Mouse (Mus musculus) spleen, postnatal 4 days (tissue): ENCODE results near the gene Pip5k1c.
A peak's percentile ranks its signal among the peaks of the same experiment; 100 is the strongest.

Source experiments
- DNase-seq, 2 experiments: peaks; one replicate each; pipeline ENCODE4 v3.0.0; 2022; ENCODE audit warnings: low spot score in 2 of 2

Pip5k1c gene

DNA sequence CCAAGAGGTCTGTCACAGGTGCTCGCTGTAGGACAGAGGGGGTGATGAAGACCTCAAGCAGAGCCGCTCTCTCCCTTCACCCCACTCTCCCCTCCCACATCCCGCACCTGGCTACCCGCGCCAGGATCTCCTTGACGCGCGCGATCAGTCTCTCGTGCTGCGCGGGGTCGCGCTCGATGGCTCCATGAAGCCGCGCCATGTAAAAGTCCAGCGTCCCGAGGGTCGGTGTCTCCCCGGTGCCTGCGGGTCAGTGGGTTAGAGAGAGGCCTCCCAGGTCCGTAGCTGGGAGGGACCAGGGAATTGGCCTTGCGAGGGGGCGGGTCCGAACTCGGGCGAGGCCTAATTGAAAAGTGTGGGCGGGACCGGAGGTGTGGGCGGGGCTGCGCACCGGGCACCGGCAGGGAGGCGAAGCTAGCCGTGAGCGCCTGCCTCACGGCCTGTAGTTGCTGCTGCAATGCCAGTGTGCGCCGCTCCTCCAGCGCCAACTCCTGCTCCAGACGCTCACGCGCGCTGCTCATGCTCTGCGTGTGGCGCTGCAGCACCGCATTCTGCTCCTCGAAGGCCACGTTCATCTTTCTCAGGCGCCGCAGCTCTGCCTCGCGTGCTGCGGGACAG lies 53.8 kb downstream of the Pip5k1c start:
- peak; percentile 79 to 87 for DNase-seq

DNA sequence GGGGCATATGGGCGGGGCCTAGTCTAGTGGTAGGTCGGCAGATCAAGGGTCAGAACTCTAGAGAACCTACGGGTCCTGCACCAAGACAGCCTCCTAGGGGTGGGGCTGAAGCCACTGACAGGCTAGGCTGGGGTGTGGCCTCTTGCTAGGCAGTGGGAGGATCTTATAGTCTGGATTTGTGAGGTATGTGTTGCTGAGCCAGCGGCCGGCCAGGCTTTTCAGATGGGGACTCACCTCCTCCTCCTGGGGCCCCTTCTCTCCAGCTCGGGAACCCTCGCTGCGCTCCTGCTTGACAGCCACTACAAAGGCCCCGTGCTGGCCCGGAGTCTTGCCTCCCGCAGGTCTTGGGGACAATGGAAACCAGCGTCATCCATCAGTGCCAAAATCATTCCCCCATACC lies 56.4 kb downstream of the Pip5k1c start:
- peak in 1 of 2 experiments; percentile 69 for DNase-seq

DNA sequence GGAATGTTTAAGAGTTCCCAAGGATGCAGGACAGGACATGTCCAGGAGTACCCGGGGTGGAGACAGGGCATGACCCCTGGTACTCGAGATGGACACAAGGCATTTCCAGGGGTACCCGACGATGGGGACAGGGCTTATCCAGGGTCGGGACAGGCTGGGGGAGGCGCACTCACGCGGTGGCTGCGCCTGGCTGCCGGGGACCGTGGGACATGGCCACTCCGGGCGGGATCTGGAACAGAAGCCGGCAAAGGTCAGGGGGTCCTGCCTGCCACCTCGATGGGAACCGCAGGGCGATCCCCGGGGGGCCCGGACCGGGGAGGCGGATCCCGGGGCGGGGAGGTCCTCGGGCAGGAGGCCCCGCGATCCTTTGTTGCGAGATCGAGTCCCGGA lies 57.2 kb downstream of the Pip5k1c start:
- DNase-seq: no peak

DNA sequence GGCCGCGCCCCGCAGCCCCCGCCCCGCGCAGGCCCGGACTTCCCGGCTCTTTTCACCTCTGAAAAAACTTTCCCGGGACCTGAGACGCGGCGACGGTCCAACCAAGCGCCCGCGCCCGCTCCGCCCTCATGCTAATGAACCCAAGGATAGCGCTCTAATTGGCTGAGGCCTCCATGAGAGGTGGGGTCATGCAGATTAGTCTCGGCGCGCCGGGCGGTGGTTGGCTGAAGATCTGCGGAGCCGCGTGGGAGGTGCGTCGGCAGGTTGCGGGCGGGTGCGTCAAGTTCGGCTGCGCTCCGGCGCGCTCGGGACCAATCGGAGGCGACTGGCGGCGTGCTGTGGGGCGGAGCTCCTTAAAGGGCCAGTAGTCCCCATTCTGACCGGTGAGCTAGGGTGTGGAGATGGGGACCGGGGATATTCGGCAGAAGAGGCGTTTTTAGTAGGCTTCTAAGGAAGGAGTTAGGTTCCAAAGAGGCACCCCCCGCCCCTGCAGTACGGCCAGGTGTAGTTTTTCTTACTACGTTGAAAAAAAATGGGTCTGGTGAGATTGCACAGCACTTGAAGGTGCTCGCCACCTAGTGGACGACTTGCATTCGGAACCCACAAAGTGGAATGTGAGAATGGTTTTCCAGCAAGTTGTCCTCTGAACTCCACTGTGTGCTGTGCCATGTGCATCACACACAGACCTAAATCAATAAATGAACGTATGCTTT lies 57.7 kb downstream of the Pip5k1c start, which contains the start of gene Hmg20b:
Gene Hmg20b (minus strand): TSS at position 130 of the 713 bp plus-strand sequence.
- DNase-seq: peak; percentile 99

DNA sequence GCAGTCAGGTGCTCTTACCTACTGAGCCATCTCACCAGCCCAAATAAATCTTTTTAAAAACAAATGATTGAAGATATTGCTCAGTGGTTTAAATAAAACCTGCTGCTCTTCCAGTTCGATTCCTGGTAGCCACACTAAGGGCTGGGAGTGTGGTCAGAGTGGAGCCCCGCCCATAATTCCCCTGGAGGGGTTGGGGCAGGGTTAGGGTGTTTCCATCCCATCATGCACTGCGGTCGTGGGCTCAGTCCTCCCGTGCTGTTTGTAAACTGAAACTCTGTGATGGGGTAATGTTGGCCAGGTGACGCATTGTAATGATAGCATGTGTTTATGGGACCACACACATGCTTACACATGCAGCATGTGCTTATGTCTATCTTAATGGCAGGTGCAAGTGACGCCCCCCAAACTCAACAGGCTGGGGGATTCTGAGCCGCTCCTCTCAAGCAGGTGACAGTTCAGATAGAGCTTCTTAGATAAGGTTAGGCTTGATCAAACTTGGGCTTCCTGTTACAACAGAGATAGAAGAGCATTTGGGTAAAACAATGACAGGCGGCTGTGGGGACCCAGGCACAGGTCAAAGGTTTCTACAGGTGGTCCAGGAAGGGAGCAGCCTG lies 59.0 kb downstream of the Pip5k1c start:
- peak; percentile 78 to 85 for DNase-seq

DNA sequence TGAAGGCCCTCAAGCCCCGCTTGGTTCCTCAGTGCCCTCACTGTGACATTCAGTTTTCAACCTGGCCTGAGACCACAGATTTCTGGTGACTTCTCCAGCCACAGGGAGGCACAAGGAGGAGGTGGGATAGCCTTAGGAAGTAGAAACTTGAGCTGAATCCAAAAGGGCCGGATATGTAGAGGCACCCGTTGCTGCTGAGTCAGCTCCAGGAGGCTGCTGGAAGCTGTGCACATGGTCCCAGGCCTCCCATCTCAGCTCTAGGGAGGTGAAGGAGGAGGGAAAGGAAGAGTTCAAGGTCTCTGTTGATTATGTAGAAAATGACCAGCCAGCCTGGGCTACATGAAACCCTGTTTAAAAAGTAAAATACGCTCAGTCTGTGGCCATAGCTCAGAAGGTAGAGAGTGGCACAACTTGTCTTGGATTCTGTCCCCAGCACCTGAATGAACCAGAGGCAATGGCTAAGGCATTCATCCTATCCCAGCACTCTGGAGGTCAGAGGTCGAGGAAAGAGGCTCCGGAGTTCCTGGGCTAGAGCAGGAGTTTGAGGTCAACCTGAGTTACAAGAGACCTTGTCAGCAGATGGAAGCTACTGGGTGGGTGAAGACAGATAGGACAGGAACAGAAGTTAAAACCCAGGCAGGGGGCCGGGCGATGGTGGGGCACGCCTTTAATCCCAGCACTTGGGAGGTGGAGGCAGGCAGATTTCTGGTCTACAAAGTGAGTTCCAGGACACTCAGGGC lies 62.1 kb downstream of the Pip5k1c start:
- DNase-seq: no peak

DNA sequence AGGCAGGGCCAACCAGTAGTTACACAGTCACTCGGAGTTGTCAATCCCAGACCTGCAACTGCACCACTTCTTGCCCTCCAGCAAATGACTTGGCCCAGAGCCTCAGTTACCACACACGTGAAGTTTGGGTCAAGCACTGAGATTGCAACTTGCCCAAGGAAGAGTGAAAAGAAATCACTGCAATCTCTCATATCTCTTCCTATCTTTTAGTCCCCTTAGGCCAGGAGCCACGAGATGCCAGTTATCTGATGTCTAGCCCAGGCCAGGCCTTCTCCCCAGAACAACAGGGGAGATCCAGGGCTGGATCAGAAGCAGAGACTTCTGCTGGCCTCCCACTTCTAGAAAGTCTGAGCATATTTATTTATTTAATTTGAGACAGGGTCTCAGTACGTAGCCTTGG lies 62.8 kb downstream of the Pip5k1c start:
- no peak for DNase-seq

DNA sequence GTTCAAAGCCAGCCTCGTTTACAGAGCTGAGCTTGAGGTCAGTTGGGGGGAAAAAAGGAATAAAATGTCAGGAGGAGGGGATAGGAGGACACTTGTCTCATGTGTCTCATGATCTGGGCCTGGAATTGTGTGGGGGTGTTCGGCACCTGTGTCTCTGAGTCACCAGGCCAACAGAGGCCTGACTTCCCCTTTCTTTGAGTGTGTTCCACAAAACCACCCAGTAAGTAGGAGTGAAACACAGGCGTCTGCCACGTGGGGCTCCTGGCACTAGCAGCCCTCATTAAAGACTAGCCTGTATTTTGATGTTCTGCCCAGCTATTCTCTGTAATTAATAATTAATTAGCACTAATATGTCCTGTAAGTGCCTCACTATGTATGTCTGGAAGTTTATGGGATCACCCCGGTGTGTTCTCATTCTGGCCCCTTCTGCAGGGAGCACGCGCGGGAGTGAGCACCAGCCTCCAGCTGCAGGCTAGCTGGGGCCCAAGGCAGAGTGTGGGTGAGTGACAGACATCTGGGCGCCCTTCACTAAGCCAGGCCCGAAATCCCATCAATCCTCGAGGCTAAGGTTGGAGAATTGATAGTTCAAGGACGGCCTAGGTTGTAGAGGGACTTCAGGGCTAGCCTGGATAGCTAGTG lies 63.7 kb downstream of the Pip5k1c start:
- no peak for DNase-seq

DNA sequence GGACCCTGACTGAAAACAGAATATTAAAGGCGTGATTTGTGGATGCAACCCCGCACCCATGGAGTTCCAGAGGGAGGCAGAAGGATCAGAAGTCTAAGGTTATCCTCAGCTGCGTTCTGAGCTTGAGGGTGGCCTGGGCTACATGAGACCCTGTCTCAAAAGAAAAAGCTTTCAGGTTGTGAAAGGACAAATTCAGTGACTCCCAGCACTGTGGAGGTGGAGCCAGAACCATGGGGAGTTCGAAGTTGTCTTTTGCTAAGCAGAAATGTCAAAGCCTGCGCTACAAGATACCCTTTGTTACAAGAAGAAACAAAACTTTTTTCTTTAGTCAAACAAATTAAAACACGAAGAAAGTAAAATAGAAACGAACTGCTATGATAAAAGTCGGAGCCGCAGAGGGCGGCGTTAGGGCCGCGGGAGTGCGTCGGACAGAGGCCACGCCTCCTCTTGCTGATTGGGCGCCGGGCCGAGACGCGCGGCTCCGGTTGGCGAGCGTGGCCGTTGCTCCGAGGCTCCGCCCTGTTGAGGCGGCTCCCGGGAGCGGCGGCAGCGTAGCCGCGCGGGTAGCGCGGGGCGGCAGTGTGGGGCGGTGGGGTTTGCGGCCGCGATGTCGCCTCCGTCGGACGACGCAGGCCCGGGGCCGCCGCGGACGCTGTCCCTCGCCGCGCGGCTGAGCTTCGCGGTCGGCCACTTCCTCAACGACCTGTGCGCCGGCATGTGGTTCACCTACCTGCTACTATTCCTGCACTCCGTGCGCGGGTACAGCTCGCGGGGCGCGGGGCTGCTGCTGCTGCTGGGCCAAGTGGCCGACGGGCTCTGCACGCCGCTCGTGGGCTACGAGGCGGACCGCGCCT lies 64.5 kb downstream of the Pip5k1c start, which contains the start of gene Mfsd12:
Gene Mfsd12 (plus strand): TSS at position 501 of the 854 bp plus-strand sequence.
- DNase-seq: peak; percentile 92 to 96

DNA sequence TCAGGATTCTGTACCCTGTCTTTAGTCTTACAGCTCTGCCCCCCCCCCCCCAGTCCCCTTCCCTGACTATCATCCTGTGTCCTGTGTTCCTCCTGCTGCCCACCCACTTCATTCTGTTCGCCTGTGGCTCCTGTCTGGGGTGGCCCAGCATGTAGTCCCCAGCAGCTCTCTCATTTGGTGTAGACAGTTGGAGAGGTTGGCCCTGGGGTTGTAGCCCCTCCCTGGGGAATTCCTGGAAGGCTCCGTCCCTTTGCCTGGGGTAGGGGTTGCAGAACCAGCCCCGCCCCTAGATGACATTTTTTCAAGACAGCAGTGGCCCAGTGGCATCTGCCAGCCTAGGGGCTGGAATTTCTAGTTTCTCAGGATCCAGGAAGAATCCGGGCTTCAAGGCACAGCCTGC lies 65.4 kb downstream of the Pip5k1c start:
- peak in 1 of 2 experiments; percentile 69 for DNase-seq

DNA sequence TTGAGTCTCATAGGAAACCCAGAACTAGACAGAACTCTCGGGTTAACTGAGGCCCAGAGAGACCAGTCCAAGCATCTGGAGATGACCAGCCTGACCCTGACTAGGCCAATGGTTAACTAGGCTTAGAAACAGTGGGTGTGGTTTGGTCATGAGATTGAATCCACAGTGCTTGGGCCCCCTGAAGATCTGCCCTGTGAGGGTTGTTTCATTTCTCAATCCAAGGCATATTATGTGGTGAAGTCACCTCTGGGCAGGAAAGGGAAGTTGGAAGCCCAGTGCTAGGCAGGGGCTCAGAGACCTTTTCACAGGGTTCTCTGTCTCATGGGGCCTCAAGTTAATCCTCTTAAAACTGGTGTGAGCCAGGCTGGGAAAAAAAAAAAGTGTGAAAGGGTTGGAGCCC lies 66.1 kb downstream of the Pip5k1c start:
- DNase-seq: no peak

DNA sequence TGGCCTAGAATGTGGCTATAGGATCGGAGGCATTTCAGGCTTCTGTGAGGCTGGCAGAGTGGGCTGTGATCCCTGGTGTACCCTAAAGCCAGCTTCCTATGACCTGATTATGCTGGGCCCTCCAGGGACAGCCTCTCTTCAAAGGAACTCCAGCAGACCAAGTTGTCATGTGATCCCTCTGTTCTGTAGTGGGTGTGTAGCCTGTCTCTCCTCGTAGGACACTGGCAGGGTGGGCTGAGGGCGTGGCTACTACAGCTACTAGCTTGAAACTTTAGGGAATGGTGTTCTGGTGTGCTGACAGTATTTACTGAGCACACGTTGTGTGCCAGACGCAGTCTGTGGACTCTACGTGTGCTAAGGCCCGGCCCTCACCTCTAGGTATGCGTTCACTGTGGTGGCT lies 68.0 kb downstream of the Pip5k1c start:
- no peak for DNase-seq

DNA sequence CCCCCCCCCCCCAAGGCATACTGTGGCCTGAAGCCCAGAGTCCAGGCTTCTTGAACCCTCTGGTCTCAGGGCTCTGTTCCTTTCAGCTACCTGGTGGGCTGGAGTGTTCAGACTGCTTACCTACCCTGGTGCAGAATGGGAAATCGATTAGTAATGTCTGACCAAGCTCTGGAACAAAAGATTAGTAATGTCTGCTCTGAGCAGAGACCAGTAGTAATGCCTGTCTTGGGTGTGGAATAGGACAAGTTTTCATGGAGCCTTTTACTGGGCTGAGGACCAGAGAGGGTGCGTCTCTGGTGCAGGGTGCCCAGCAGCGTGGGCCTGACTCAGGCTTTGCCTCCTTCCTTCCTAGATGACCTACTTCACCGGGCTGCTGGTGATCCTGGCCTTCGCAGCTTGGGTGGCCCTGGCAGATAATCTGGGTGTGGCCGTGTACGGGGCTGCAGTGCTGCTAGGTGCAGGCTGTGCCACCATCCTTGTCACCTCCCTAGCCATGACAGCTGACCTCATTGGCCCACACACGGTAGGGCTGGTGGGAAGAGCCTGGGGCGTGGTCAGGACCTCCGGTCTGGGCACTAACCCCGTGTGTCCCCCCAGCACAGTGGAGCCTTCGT lies 69.7 kb downstream of the Pip5k1c start:
- peak; percentile 84 to 88 for DNase-seq

DNA sequence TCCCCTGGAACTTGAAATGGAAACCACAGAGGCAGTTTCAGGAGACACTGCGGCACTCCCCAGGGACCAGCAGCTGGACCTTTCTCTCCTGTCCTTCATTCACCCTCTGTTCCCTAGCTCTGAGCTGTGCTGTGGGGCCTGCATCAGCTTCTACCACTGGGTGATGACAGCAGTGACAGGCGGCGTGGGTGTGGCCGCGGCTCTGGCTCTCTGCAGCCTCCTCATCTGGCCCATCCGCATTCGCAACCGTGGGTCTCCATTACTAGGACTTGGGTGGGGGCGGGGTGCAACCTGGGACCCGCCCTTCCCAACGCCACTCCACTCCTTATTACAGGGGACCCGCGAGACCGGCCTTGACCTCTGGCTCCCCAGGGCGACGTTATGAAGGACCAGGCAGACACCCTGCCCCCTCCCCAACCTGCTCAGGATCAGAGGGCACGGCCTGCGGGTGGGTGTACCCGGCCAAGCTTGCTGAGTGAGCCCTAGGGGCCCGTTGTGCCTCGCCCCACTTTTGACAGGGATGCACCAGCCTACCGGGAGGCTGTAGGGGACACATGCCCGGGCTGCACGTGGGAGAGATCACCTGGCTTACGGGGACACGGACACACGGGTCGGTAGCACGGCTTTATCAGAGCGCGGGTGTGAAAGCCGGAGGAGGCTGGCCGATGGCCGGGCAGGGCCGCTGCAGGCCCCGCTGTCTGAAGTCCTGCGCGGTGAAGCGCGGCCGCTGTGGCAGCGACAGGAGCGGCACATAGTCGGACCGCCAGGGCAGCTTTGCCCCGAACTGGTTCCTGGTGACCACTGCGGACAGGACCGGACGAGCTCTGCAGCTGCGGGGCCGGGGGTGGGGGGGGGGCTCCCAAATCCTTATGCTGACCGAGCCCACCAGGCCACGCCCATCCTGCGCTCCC lies 70.9 kb downstream of the Pip5k1c start:
- DNase-seq: no peak

DNA sequence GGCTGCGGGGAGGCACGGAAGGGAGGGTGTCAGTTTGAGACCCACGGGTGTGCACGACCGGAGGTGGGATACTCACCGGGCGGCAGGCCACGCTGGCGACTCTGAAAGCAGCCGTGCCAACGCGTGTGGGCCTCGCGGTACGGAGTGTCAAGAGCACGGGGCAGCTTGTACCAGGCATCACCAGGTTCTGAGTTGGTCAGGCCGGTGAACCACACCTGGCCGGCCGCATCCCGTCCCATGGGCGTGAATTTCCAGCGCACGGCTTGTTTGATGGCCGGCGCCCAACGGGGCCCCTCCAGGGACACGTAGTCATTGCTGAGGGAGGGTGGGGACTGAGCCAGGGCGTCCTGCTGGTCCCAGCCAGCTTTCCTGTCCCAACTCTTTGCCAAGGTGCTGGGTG lies 71.9 kb downstream of the Pip5k1c start:
- no peak for DNase-seq

DNA sequence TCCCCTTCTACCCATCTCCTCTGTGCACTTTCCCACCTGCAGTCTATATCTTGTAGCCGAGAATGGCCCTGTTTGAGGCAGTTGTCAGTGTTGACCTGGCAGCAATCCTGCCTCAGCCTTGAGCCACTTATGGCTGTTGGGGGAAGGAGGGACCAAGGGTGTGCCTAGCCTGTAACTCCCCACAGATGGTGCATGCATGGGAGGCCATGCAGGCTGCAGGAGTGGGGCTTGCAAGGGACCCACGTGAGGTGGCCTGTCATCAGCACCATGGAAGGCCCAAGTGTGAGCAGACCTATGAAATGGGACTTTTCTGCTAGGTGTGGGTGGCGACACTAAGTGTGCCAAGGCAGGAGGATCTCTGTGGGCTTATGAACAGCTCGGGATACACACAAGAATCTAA lies 72.3 kb downstream of the Pip5k1c start:
- no peak for DNase-seq

DNA sequence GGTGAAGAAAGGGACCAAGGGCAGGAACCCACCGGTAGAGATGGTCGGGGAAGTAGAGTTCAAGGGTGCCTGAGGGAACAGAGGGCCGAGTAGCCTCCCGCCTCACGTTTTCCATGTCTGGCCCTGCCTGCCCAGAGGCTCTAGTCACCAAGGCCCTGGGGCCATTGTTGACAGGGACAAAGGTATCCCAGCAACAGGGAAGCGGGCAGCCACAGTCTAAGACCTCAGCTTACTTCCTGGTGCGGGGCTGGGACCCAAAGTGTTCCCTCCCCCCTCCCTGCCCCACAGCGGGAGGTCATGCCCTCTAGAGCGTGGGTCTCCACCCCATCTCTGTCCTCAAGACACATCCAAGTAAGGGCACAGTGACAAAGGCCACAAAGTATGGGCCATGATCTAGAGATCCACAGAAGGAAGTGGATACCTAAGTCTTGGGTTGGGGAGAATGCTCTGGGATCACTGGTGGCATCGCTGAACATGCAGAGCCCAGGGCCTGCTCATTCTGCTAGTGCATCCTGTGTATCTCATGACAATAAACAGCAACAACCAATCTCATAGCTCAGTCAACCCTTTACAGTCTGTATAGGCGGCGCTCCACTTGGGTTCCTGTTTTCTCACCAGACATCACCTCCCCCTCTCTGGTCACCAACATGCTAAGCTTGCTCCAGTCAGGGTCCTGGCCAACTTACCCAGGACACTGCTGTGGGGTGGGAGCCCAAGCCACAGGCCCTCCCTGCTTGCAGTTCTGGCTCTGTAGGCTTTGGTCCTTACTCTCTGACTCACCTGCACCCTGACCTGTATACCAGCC lies 73.1 kb downstream of the Pip5k1c start, which contains the start of gene 4930404N11Rik:
Gene 4930404N11Rik (minus strand): TSS at position 145 of the 805 bp plus-strand sequence.
- peak in 1 of 2 experiments; percentile 38 for DNase-seq

DNA sequence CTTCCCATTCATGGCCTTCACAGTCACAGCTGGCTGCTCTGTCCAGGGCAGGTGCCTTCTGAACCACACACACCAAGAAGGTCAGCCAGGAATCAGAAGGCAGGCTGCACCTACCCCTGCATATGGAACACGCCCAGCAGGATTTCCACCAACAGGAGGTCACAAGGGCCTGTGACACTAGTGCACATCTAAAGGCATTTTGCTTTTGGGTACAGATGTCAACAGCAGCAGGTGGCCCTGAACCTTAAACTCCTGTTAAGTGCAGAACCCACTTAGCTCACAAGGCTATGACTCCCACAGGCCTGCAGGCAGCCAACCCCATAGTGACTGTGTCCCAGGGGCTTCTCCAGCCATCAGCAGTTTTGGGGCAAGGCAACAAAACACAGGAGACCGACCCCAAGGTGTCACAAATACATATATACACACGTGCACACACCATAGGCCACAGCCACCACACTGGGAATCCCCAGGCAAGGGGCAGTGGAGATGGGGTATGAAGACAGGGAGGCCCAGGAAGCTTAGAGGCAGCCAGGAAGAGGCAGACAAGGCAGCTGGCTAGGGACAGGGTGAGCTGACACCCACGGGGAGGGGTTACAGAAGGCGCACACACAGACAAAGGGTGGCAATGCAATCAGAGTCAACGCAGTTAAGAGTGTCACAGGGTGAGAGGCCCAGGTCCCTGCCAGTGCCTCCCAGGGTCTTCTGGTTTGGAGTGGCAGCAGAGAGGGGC lies 73.9 kb downstream of the Pip5k1c start:
- no peak for DNase-seq
